Mouse (Mus musculus): ENCODE data around the gene Nrcam. TPM values are rescaled to one million over a fixed set of nuclear protein-coding genes. Genes with fewer than 3 reads are reported as not detected.

Gene Nrcam
- polyA plus RNA-seq, 1 experiment from 2014 or later: 83.7 TPM

- Histone ChIP-seq H3K27ac (no peak overlapping the region), H3K4me2 (no peak overlapping the region), H3K4me1 (peaks cover 22% of the 10 kb centered on the region), H3K9ac (no peak overlapping the region), H3K9me3 (replicated peaks) (no peaks in the 10 kb centered on the region), H3K36me3 (ENCODE audit: poor library complexity, severe bottlenecking) (no peaks in the 10 kb centered on the region), H3K27me3 (no peaks in the 10 kb centered on the region), H3K4me3 (no peak overlapping the region)
- WGBS: 57% methylated on average over 8 of the region's 8 CpGs
- ATAC-seq: no peak
Observed at GRCm38 (mm10) chr12:44378431-44379161, 49.9 kb downstream of the Nrcam start.

GRCm38 (mm10) chr12:44380805-44381204, 52.1 kb downstream of the Nrcam start:
- H3K4me3 ChIP-seq: no peak overlapping the region
- no peaks in the 10 kb centered on the region for H3K9me3 ChIP-seq (replicated peaks)
- peaks cover 14% of the 10 kb centered on the region for H3K4me1 ChIP-seq
- H3K27ac ChIP-seq: 0 out of 2 replicates have a peak overlapping the region, but pooled peaks have one; percentile 6
- 86% methylated on average over 4 of the region's 4 CpGs for WGBS
- peak; percentile 74; the same call in 1 of the 2 replicates for ATAC-seq
- H3K27me3 ChIP-seq: no peaks in the 10 kb centered on the region
- no peak overlapping the region for H3K4me2 ChIP-seq
- H3K9ac ChIP-seq: no peak overlapping the region
- no peaks in the 10 kb centered on the region for H3K36me3 ChIP-seq (ENCODE audit: poor library complexity, severe bottlenecking)

GRCm38 (mm10) chr12:44386398-44386797, 57.7 kb downstream of the Nrcam start:
- H3K9me3 ChIP-seq (replicated peaks): no peaks in the 10 kb centered on the region
- H3K4me2 ChIP-seq: no peak overlapping the region
- no peaks in the 10 kb centered on the region for H3K27me3 ChIP-seq
- H3K9ac ChIP-seq: no peak overlapping the region
- WGBS: 29% methylated on average over 7 of the region's 7 CpGs
- H3K36me3 ChIP-seq (ENCODE audit: poor library complexity, severe bottlenecking): no peaks in the 10 kb centered on the region
- H3K27ac ChIP-seq: no peak overlapping the region
- H3K4me1 ChIP-seq: peaks cover 18% of the 10 kb centered on the region
- H3K4me3 ChIP-seq: no peak overlapping the region
- peak; percentile 44; the same call in 1 of the 2 replicates for ATAC-seq

- Histone ChIP-seq H3K36me3 (ENCODE audit: poor library complexity, severe bottlenecking) (no peaks in the 10 kb centered on the region), H3K27ac (no peak overlapping the region), H3K27me3 (no peaks in the 10 kb centered on the region), H3K4me3 (no peak overlapping the region), H3K4me1 (peaks cover 18% of the 10 kb centered on the region), H3K4me2 (no peak overlapping the region), H3K9ac (no peak overlapping the region), H3K9me3 (replicated peaks) (no peaks in the 10 kb centered on the region)
- ATAC-seq: no peak
- 19% methylated on average over 1 of the region's 1 CpGs for WGBS
Observed at GRCm38 (mm10) chr12:44388220-44388619, 59.5 kb downstream of the Nrcam start.

GRCm38 (mm10) chr12:44390391-44391137, 61.9 kb downstream of the Nrcam start:
- no peaks in the 10 kb centered on the region for H3K36me3 ChIP-seq (ENCODE audit: poor library complexity, severe bottlenecking)
- no peak overlapping the region for H3K27ac ChIP-seq
- no peak overlapping the region for H3K4me2 ChIP-seq
- no peak overlapping the region for H3K9ac ChIP-seq
- no peaks in the 10 kb centered on the region for H3K27me3 ChIP-seq
- H3K4me1 ChIP-seq: peaks cover 18% of the 10 kb centered on the region
- H3K9me3 ChIP-seq (replicated peaks): no peaks in the 10 kb centered on the region
- ATAC-seq: peak; percentile 73; the same call in 1 of the 2 replicates
- WGBS: 50% methylated on average over 5 of the region's 5 CpGs
- H3K4me3 ChIP-seq: no peak overlapping the region

GRCm38 (mm10) chr12:44394901-44395300, 66.2 kb downstream of the Nrcam start:
- 87% methylated on average over 3 of the region's 3 CpGs for WGBS
- H3K4me1 ChIP-seq: peaks cover 15% of the 10 kb centered on the region
- ATAC-seq: no peak
- H3K9me3 ChIP-seq (replicated peaks): no peaks in the 10 kb centered on the region
- no peaks in the 10 kb centered on the region for H3K27me3 ChIP-seq
- H3K27ac ChIP-seq: no peak overlapping the region
- no peaks in the 10 kb centered on the region for H3K36me3 ChIP-seq (ENCODE audit: poor library complexity, severe bottlenecking)
- H3K4me3 ChIP-seq: no peak overlapping the region
- H3K9ac ChIP-seq: no peak overlapping the region
- no peak overlapping the region for H3K4me2 ChIP-seq

- H3K27ac ChIP-seq: peak overlapping the region; percentile 57
- 15% methylated on average over 5 of the region's 5 CpGs for WGBS
Observed at GRCm38 (mm10) chr12:44397782-44398181, 69.1 kb downstream of the Nrcam start.

GRCm38 (mm10) chr12:44402134-44402533, 73.4 kb downstream of the Nrcam start:
- Histone ChIP-seq H3K4me1 (peaks cover 54% of the 10 kb centered on the region), H3K27ac (peak overlapping the region; percentile 88)
- WGBS: 24% methylated on average over 1 of the region's 1 CpGs

More at GRCm38 (mm10) chr12:44397782-44398181, 69.1 kb downstream of the Nrcam start:
- no peaks in the 10 kb centered on the region for H3K36me3 ChIP-seq (ENCODE audit: poor library complexity, severe bottlenecking)
- H3K4me3 ChIP-seq: no peak overlapping the region
- H3K9me3 ChIP-seq (replicated peaks): no peaks in the 10 kb centered on the region
- H3K9ac ChIP-seq: peak overlapping the region; percentile 34; the same call in 1 of the 2 replicates
- H3K27me3 ChIP-seq: no peaks in the 10 kb centered on the region
- H3K4me1 ChIP-seq: peaks cover 34% of the 10 kb centered on the region
- no peak for ATAC-seq
- no peak overlapping the region for H3K4me2 ChIP-seq

GRCm38 (mm10) chr12:44403270-44403669, 74.6 kb downstream of the Nrcam start:
- Histone ChIP-seq H3K27me3 (no peaks in the 10 kb centered on the region), H3K9me3 (replicated peaks) (no peaks in the 10 kb centered on the region), H3K36me3 (ENCODE audit: poor library complexity, severe bottlenecking) (no peaks in the 10 kb centered on the region), H3K4me2 (no peak overlapping the region; the same call in 1 of the 2 replicates), H3K4me1 (peaks cover 47% of the 10 kb centered on the region), H3K4me3 (no peak overlapping the region), H3K27ac (peak overlapping the region; percentile 88), H3K9ac (no peak overlapping the region)
- WGBS: 73% methylated on average over 1 of the region's 1 CpGs
- peak; percentile 57 for ATAC-seq

More at GRCm38 (mm10) chr12:44402134-44402533, 73.4 kb downstream of the Nrcam start:
- H3K9ac ChIP-seq: no peak overlapping the region
- H3K4me3 ChIP-seq: no peak overlapping the region
- ATAC-seq: peak; percentile 36
- H3K9me3 ChIP-seq (replicated peaks): no peaks in the 10 kb centered on the region
- no peaks in the 10 kb centered on the region for H3K27me3 ChIP-seq
- H3K4me2 ChIP-seq: no peak overlapping the region
- no peaks in the 10 kb centered on the region for H3K36me3 ChIP-seq (ENCODE audit: poor library complexity, severe bottlenecking)

GRCm38 (mm10) chr12:44403731-44404424, 75.2 kb downstream of the Nrcam start:
- Histone ChIP-seq H3K27ac (peak overlapping the region; percentile 88), H3K9me3 (replicated peaks) (no peaks in the 10 kb centered on the region), H3K4me2 (0 out of 2 replicates have a peak overlapping the region, but pooled peaks have one; percentile 8), H3K36me3 (ENCODE audit: poor library complexity, severe bottlenecking) (no peaks in the 10 kb centered on the region), H3K4me1 (peaks cover 47% of the 10 kb centered on the region), H3K27me3 (no peaks in the 10 kb centered on the region), H3K9ac (no peak overlapping the region), H3K4me3 (no peak overlapping the region)
- WGBS: 3% methylated on average over 3 of the region's 3 CpGs
- peak; percentile 93 for ATAC-seq

- H3K9me3 ChIP-seq (replicated peaks): no peaks in the 10 kb centered on the region
- H3K4me2 ChIP-seq: no peak overlapping the region
- H3K27me3 ChIP-seq: no peaks in the 10 kb centered on the region
- no peak overlapping the region for H3K9ac ChIP-seq
- peak; percentile 44; the same call in 1 of the 2 replicates for ATAC-seq
- H3K4me3 ChIP-seq: no peak overlapping the region
- no peak overlapping the region for H3K27ac ChIP-seq
- H3K4me1 ChIP-seq: peaks cover 11% of the 10 kb centered on the region
- WGBS: 75% methylated on average over 4 of the region's 4 CpGs
- H3K36me3 ChIP-seq (ENCODE audit: poor library complexity, severe bottlenecking): no peaks in the 10 kb centered on the region
Observed at GRCm38 (mm10) chr12:44409786-44410185, 81.1 kb downstream of the Nrcam start.

GRCm38 (mm10) chr12:44411031-44411430, 82.3 kb downstream of the Nrcam start:
- Histone ChIP-seq H3K36me3 (ENCODE audit: poor library complexity, severe bottlenecking) (no peaks in the 10 kb centered on the region), H3K27ac (no peak overlapping the region), H3K9me3 (replicated peaks) (no peaks in the 10 kb centered on the region), H3K9ac (no peak overlapping the region), H3K4me1 (peaks cover 6% of the 10 kb centered on the region; the same call in 1 of the 2 replicates), H3K27me3 (no peaks in the 10 kb centered on the region), H3K4me3 (no peak overlapping the region), H3K4me2 (no peak overlapping the region)
- 88% methylated on average over 3 of the region's 3 CpGs for WGBS
- no peak for ATAC-seq

Data from forebrain, embryonic 13.5 days (tissue).